Mouse (Mus musculus): ENCODE data around the gene Polr1c. TPM values are rescaled to one million over a fixed set of nuclear protein-coding genes. Genes with fewer than 3 reads are reported as not detected.

Gene Polr1c
- polyA plus RNA-seq, 1 experiment from 2014 or later, result 91.0 TPM

DNA sequence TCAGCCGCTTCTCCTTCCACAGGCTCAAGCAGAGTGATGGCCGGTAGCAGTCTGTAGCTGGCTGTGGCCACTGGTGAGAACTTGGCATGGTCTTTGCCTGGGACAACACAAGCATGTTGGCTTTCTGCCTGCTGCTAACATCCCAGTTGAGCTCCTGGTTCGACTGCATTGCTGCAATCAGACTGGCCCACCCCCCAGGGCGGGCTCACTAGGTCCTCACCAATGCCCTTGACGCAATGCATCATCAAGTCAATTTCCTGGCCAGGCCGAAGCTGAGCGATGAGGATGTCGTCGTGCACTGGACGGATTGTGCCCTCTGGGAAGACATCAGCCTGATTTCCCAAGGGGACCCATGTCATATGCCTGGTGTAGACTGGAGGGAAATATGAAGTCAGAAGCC lies 3.3 kb downstream of the Polr1c start:
- Histone ChIP-seq H3K9ac (replicated peaks; ENCODE audit: low read length) (no peak overlapping the region), H3K36me3 (ENCODE audit: control insufficient read depth, insufficient read depth, low read length) (peaks cover 75% of the 10 kb centered on the region), H3K4me2 (ENCODE audit: low read length) (no peak overlapping the region), H3K27me3 (ENCODE audit: control insufficient read depth, insufficient read depth, low read length) (no peaks in the 10 kb centered on the region), H3K4me3 (replicated peaks; ENCODE audit: low read depth, low read length) (no peak overlapping the region), H3K27ac (replicated peaks; ENCODE audit: low read depth, low read length) (no peak overlapping the region), H3K9me3 (ENCODE audit: control insufficient read depth, low read length) (no peaks in the 10 kb centered on the region), H3K4me1 (ENCODE audit: control insufficient read depth, insufficient read depth, low read length) (peaks cover 16% of the 10 kb centered on the region)
- ATAC-seq (ENCODE audit: low FRiP score, low TSS enrichment) (no peak), DNase-seq (no peak)
- WGBS, result 81% methylated on average over 10 of the region's 10 CpGs

DNA sequence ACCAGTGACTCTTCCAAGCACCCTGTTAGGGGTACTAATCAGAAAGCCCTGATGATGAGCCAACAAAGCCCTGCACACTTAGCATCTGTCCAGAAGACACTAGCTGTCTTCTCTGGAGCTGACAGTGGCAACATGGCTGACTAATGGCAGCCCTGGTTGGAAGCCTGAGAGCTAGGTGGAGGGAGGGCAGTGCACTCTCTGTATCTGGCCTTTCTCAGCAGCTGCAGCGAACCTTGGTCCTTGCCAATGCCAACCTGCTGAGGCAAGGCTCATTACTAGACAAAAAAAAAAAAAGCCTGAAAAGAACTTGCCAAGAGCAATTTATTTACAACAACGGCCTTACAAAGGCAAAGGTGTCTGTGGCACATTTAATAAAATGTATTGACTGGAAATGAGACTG lies 4.2 kb downstream of the Polr1c start:
- ATAC-seq (ENCODE audit: low FRiP score, low TSS enrichment) (no peak), DNase-seq (no peak)
- 78% methylated on average over 2 of the region's 2 CpGs for WGBS
- Histone ChIP-seq H3K9ac (replicated peaks; ENCODE audit: low read length) (no peak overlapping the region), H3K27me3 (ENCODE audit: control insufficient read depth, insufficient read depth, low read length) (no peaks in the 10 kb centered on the region), H3K27ac (replicated peaks; ENCODE audit: low read depth, low read length) (no peak overlapping the region), H3K9me3 (ENCODE audit: control insufficient read depth, low read length) (no peaks in the 10 kb centered on the region), H3K4me1 (ENCODE audit: control insufficient read depth, insufficient read depth, low read length) (peaks cover 10% of the 10 kb centered on the region), H3K36me3 (ENCODE audit: control insufficient read depth, insufficient read depth, low read length) (peaks cover 78% of the 10 kb centered on the region), H3K4me3 (replicated peaks; ENCODE audit: low read depth, low read length) (no peak overlapping the region), H3K4me2 (ENCODE audit: low read length) (no peak overlapping the region)

DNA sequence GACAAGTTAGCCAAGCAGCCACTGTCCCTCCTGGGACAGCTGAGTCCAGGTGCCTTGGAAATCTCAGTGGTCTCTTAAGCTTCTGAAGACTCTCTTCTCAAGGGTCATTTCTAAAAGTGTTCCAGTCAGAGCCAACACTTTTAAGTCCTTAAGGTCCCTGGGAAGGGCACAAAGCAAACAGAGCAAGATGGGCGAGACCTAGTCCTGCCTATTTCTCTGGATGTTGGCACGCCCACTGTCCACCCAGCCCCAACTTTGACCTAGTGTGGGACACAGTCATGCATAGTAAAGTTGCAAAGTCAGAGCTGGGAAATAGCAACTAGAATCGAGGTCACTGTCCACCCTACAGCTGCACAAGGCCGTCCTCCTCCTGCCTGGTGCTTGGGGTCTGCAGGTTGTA lies 4.9 kb downstream of the Polr1c start:
- no peak overlapping the region for H3K4me3 ChIP-seq (replicated peaks; ENCODE audit: low read depth, low read length)
- no peaks in the 10 kb centered on the region for H3K9me3 ChIP-seq (ENCODE audit: control insufficient read depth, low read length)
- H3K27ac ChIP-seq (replicated peaks; ENCODE audit: low read depth, low read length), result no peak overlapping the region
- ATAC-seq (ENCODE audit: low FRiP score, low TSS enrichment) (no peak), DNase-seq (no peak)
- H3K36me3 ChIP-seq (ENCODE audit: control insufficient read depth, insufficient read depth, low read length), result peaks cover 84% of the 10 kb centered on the region
- H3K4me2 ChIP-seq (ENCODE audit: low read length), result no peak overlapping the region
- no peak overlapping the region for H3K9ac ChIP-seq (replicated peaks; ENCODE audit: low read length)
- 81% methylated on average over 4 of the region's 4 CpGs for WGBS
- peaks cover 8% of the 10 kb centered on the region for H3K4me1 ChIP-seq (ENCODE audit: control insufficient read depth, insufficient read depth, low read length)
- H3K27me3 ChIP-seq (ENCODE audit: control insufficient read depth, insufficient read depth, low read length), result no peaks in the 10 kb centered on the region

DNA sequence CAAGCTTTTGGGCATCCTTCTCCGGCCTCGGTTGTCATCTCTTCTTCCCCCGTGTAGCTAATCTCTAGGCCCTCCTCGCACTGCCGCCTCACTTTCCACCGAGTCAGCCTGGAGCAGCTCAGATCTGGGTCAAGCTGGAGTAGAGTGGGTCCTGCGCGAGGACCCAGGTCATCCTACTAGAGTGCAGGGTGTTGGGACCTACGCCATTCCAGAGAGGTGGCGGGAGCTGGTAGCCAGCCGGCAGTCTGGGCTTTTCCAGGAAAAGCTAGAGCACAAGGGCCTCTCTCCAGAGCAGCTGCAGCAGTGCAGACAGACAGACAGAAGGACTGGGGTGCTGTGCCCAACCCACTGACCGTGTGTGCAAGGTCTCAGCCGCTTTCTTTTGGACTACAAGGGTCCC lies 5.6 kb downstream of the Polr1c start:
- peaks cover 8% of the 10 kb centered on the region for H3K4me1 ChIP-seq (ENCODE audit: control insufficient read depth, insufficient read depth, low read length)
- ATAC-seq (ENCODE audit: low FRiP score, low TSS enrichment), result no peak
- H3K9me3 ChIP-seq (ENCODE audit: control insufficient read depth, low read length), result no peaks in the 10 kb centered on the region
- WGBS, result 89% methylated on average over 13 of the region's 13 CpGs
- H3K9ac ChIP-seq (replicated peaks; ENCODE audit: low read length), result no peak overlapping the region
- H3K27me3 ChIP-seq (ENCODE audit: control insufficient read depth, insufficient read depth, low read length), result no peaks in the 10 kb centered on the region
- H3K4me2 ChIP-seq (ENCODE audit: low read length), result no peak overlapping the region
- H3K27ac ChIP-seq (replicated peaks; ENCODE audit: low read depth, low read length), result no peak overlapping the region
- no peak for DNase-seq
- H3K4me3 ChIP-seq (replicated peaks; ENCODE audit: low read depth, low read length), result no peak overlapping the region
- H3K36me3 ChIP-seq (ENCODE audit: control insufficient read depth, insufficient read depth, low read length), result peaks cover 88% of the 10 kb centered on the region

GRCm38 (mm10) chr17:46241471-46241870 lies 6.4 kb downstream of the Polr1c start:
- no peak overlapping the region for H3K4me3 ChIP-seq (replicated peaks; ENCODE audit: low read depth, low read length)
- 85% methylated on average over 11 of the region's 11 CpGs for WGBS
- DNase-seq, result no peak
- no peaks in the 10 kb centered on the region for H3K27me3 ChIP-seq (ENCODE audit: control insufficient read depth, insufficient read depth, low read length)
- no peak overlapping the region for H3K4me2 ChIP-seq (ENCODE audit: low read length)
- no peaks in the 10 kb centered on the region; the same call in 1 of the 2 replicates for H3K4me1 ChIP-seq (ENCODE audit: control insufficient read depth, insufficient read depth, low read length)
- ATAC-seq (ENCODE audit: low FRiP score, low TSS enrichment), result no peak
- H3K36me3 ChIP-seq (ENCODE audit: control insufficient read depth, insufficient read depth, low read length), result peaks cover 94% of the 10 kb centered on the region
- H3K9me3 ChIP-seq (ENCODE audit: control insufficient read depth, low read length), result no peaks in the 10 kb centered on the region
- no peak overlapping the region for H3K27ac ChIP-seq (replicated peaks; ENCODE audit: low read depth, low read length)
- H3K9ac ChIP-seq (replicated peaks; ENCODE audit: low read length), result no peak overlapping the region

DNA sequence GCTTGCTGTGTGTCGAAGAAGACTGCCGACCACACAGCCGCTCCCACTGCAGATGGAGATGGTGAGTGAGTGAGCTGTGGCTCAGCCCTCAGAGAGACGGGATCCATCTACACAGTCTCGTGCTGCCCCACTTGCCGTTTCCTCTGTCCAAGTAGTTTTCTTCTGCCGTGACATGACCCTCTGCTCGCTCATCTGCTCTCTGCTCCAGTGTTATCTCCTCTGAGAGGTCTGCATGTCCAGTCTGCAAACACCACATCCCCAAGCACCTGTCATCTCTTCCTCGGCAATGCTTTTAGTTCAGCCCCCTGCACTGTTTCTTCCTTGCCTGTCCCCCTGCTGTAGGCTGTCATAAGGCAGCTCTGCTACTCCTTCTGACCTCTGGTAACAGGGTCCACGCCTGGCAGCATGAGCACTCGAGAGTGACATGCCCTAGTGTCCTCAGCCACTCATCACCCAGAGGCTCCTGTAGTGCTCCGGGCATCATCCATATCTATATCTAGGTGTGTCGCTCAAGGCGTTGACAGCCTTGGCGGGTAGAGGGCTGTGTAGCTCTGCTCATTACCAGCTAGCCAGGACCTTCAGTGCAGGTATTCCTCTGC lies 8.2 kb downstream of the Polr1c start:
- Histone ChIP-seq H3K27me3 (ENCODE audit: control insufficient read depth, insufficient read depth, low read length) (no peaks in the 10 kb centered on the region), H3K4me2 (ENCODE audit: low read length) (no peak overlapping the region), H3K9ac (replicated peaks; ENCODE audit: low read length) (no peak overlapping the region), H3K4me3 (replicated peaks; ENCODE audit: low read depth, low read length) (no peak overlapping the region), H3K4me1 (ENCODE audit: control insufficient read depth, insufficient read depth, low read length) (no peaks in the 10 kb centered on the region), H3K27ac (replicated peaks; ENCODE audit: low read depth, low read length) (no peak overlapping the region), H3K9me3 (ENCODE audit: control insufficient read depth, low read length) (no peaks in the 10 kb centered on the region), H3K36me3 (ENCODE audit: control insufficient read depth, insufficient read depth, low read length) (peaks cover 87% of the 10 kb centered on the region)
- DNase-seq, result no peak
- 93% methylated on average over 15 of the region's 15 CpGs for WGBS
- ATAC-seq (ENCODE audit: low FRiP score, low TSS enrichment), result no peak

DNA sequence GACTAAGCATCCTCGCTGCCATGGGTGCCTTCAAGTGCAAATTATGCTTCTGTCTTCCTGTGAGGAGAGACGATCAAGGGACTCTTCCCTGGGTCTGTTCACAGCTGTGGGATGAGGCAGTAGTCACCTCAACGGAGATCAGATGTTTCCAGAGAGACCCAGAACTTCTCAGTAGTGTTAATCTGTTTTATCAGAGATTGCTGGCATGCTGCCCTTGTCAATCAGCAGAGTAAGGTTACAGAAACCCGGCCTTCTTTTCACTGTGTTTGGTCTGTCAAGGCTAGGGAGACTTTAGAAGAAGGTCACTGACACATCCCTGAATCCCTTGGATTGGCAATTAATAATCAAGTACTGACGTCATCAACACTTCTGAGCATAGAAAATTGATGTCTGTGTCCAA lies 10.4 kb downstream of the Polr1c start:
- Histone ChIP-seq H3K4me2 (ENCODE audit: low read length) (no peak overlapping the region), H3K4me1 (ENCODE audit: control insufficient read depth, insufficient read depth, low read length) (no peaks in the 10 kb centered on the region), H3K9ac (replicated peaks; ENCODE audit: low read length) (no peak overlapping the region), H3K27ac (replicated peaks; ENCODE audit: low read depth, low read length) (no peak overlapping the region), H3K9me3 (ENCODE audit: control insufficient read depth, low read length) (no peaks in the 10 kb centered on the region), H3K36me3 (ENCODE audit: control insufficient read depth, insufficient read depth, low read length) (peaks cover 82% of the 10 kb centered on the region), H3K27me3 (ENCODE audit: control insufficient read depth, insufficient read depth, low read length) (no peaks in the 10 kb centered on the region), H3K4me3 (replicated peaks; ENCODE audit: low read depth, low read length) (no peak overlapping the region)
- ATAC-seq (ENCODE audit: low FRiP score, low TSS enrichment) (no peak), DNase-seq (no peak)
- WGBS, result 90% methylated on average over 5 of the region's 5 CpGs

DNA sequence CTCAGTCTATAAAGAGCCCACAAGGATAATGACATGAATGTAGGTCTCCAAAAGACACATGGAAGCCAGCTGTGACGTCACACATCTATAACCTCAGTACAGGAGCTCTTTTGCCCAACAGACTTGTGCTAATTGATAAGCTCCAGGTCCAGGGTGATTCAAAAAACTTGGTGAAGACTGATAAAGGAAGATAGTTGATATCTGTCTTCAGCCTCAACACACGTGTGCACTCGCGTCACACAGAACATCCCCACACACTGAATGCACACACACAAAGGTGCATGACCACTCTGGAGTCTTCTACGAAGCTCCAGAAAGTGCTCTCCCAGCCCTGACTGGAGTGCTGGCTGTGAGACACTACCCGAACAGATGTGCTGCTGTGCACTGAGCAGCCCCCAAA lies 10.8 kb downstream of the Polr1c start:
- WGBS, result 95% methylated on average over 6 of the region's 6 CpGs
- peaks cover 78% of the 10 kb centered on the region for H3K36me3 ChIP-seq (ENCODE audit: control insufficient read depth, insufficient read depth, low read length)
- no peaks in the 10 kb centered on the region for H3K4me1 ChIP-seq (ENCODE audit: control insufficient read depth, insufficient read depth, low read length)
- no peak for DNase-seq
- H3K9me3 ChIP-seq (ENCODE audit: control insufficient read depth, low read length), result no peaks in the 10 kb centered on the region
- H3K27me3 ChIP-seq (ENCODE audit: control insufficient read depth, insufficient read depth, low read length), result no peaks in the 10 kb centered on the region
- H3K27ac ChIP-seq (replicated peaks; ENCODE audit: low read depth, low read length), result no peak overlapping the region
- no peak for ATAC-seq (ENCODE audit: low FRiP score, low TSS enrichment)
- no peak overlapping the region for H3K9ac ChIP-seq (replicated peaks; ENCODE audit: low read length)
- H3K4me2 ChIP-seq (ENCODE audit: low read length), result no peak overlapping the region
- H3K4me3 ChIP-seq (replicated peaks; ENCODE audit: low read depth, low read length), result no peak overlapping the region

GRCm38 (mm10) chr17:46236067-46236466 lies 11.8 kb downstream of the Polr1c start:
- Histone ChIP-seq H3K9me3 (ENCODE audit: control insufficient read depth, low read length) (no peaks in the 10 kb centered on the region), H3K27me3 (ENCODE audit: control insufficient read depth, insufficient read depth, low read length) (no peaks in the 10 kb centered on the region), H3K27ac (replicated peaks; ENCODE audit: low read depth, low read length) (no peak overlapping the region), H3K4me2 (ENCODE audit: low read length) (no peak overlapping the region), H3K9ac (replicated peaks; ENCODE audit: low read length) (no peak overlapping the region), H3K36me3 (ENCODE audit: control insufficient read depth, insufficient read depth, low read length) (peaks cover 75% of the 10 kb centered on the region), H3K4me3 (replicated peaks; ENCODE audit: low read depth, low read length) (no peak overlapping the region), H3K4me1 (ENCODE audit: control insufficient read depth, insufficient read depth, low read length) (no peaks in the 10 kb centered on the region)
- DNase-seq (no peak), ATAC-seq (ENCODE audit: low FRiP score, low TSS enrichment) (no peak)
- 97% methylated on average over 1 of the region's 1 CpGs for WGBS

Measured in midbrain, embryonic 14.5 days (tissue).